In the genomic region with DNA sequence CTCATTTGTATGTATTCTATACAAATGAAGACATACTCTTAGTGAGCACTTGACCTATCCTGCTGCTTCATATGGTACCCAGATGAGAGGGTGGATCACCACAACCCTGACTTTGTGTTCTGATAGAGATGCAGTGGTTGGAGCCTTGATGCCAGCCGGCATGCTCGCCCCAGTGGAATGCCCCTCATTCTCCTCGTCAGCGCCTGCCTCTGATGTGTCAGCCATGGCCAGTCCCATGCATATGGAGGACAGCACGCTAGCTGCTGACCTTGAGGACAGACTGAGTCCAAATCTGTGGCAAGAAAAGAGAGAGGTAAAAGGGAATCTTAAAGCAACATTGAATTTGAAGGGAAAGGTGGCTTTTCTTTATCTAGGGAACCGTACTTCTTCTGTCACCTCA, we compare ENCODE assay signal across 19 mouse cellular contexts. TPM values are rescaled to one million over a fixed set of nuclear protein-coding genes. Genes with fewer than 3 reads are reported as not detected.
"Had no signal": no experiment of that assay in that cellular context is flagged by ENCODE, and none has a peak within 500 bp of the region (broad histone marks: within the 10 kb centered on the region; RNA-seq: fewer than 3 reads in every experiment).

No protein-coding gene starts in this region.

- DNase-seq: liver, postnatal 0 days; lung, adult 2 months; lung, postnatal 14 days; lung, postnatal 36 days; midbrain, embryonic 14.5 days; retina, postnatal 1 day; right cerebral cortex, adult 18-20 months; right cerebral cortex, postnatal 25 days; right cerebral cortex, postnatal 4 days; spleen, adult 18-20 months; thymus, adult 18-20 months; thymus, postnatal 14 days; thymus, postnatal 4 days had no signal

RNA-seq across cellular contexts. Expression of a gene that starts 48.5 kb away (rescaled TPM):
- total RNA-seq: megakaryocyte progenitor cell, adult 5-6 weeks had no signal
- polyA plus RNA-seq: liver, postnatal 0 days; lung, adult 2 months; lung, postnatal 0 days; macrophage; myocyte; small intestine, adult 2 months; urinary bladder, adult 2 months had no signal
